Mouse (Mus musculus) liver, embryonic 14.5 days (tissue): ENCODE measurements at regions not wholly inside any gene's neighbourhood (a gene's known extent, or its start where the extent isn't known, plus 50 kb on each side); places are given as distances from the start of the nearest gene placed in this dataset.

Source experiments
- ATAC-seq: fragments of 200-750 bp; cut with Nextera tagmentation; 2 replicates; pipeline ENCODE4 v1.8.0; 2017; ENCODE audit warnings: moderate number of reproducible peaks, mild to moderate bottlenecking, moderate library complexity; ENCODE audit not compliant: insufficient read depth
- DNase-seq, 3 experiments: peaks; one replicate each; pipeline ENCODE4 v3.0.0-alpha.2; 2012 to 2013; ENCODE audit warnings: low read depth in 3 of 3, low spot score in 3 of 3
- H3K27ac ChIP-seq: fragments of 300-500 bp; sonication (generic); 2 replicates; pipeline ENCODE4 v1.5.1; 2014; ENCODE audit warnings: moderate library complexity, mild to moderate bottlenecking, control low read depth, inconsistent platforms
- H3K27me3 ChIP-seq: fragments of 300-500 bp; sonication (generic); 2 replicates; pipeline ENCODE4 v1.6.1; 2014; ENCODE audit warnings: mild to moderate bottlenecking, low read length, moderate library complexity; ENCODE audit not compliant: control insufficient read depth, insufficient read depth
- H3K36me3 ChIP-seq: fragments of 300-500 bp; sonication (generic); replicated peaks from 2 replicates; pipeline ENCODE4 v1.6.1; 2014; ENCODE audit warnings: low read depth; ENCODE audit not compliant: control insufficient read depth, insufficient read depth
- H3K4me1 ChIP-seq, 2 experiments: fragments of 200-500 bp in 1 of 2; fragments of 300-500 bp in 1 of 2; sonication (generic) in 1 of 2; replicated peaks; 2 replicates each; pipeline ENCODE4 v1.6.1; 2012 to 2014; ENCODE audit warnings: antibody characterized with exemption in 1 of 2, inconsistent platforms in 1 of 2, low read length in 1 of 2; ENCODE audit not compliant: control insufficient read depth in 2 of 2, insufficient read depth in 2 of 2
- H3K4me2 ChIP-seq: fragments of 300-500 bp; sonication (generic); 2 replicates; pipeline ENCODE4 v1.6.1; 2014; ENCODE audit warnings: low read depth, mild to moderate bottlenecking, control low read depth, moderate library complexity
- H3K4me3 ChIP-seq, 2 experiments: fragments of 200-500 bp in 1 of 2; fragments of 300-500 bp in 1 of 2; sonication (generic) in 1 of 2; 2 replicates each; pipeline ENCODE4 v1.5.1; 2012 to 2014; ENCODE audit warnings: low read depth in 2 of 2, low read length in 2 of 2, mild to moderate bottlenecking in 2 of 2, control low read depth in 1 of 2, inconsistent platforms in 1 of 2, moderate library complexity in 1 of 2; ENCODE audit not compliant: insufficient read depth in 1 of 2
- H3K9ac ChIP-seq: fragments of 300-500 bp; sonication (generic); replicated peaks from 2 replicates; pipeline ENCODE4 v1.6.1; 2014; ENCODE audit warnings: mild to moderate bottlenecking, control low read depth, moderate library complexity
- H3K9me3 ChIP-seq: fragments of 300-500 bp; sonication (generic); 2 replicates; pipeline ENCODE4 v1.6.1; 2016; ENCODE audit warnings: low read length, mixed read lengths; ENCODE audit not compliant: control insufficient read depth
- CTCF ChIP-seq: IDR thresholded peaks from 2 replicates; pipeline ENCODE4 v1.5.1; 2016; ENCODE audit warnings: antibody characterized with exemption, low read depth, control low read depth
- EP300 ChIP-seq: IDR thresholded peaks from 2 replicates; pipeline ENCODE4 v1.6.1; 2016; ENCODE audit warnings: antibody characterized with exemption, low read depth
- WGBS: fragments of 180-500 bp; shearing (Covaris S2); extraction: QIAGEN DNeasy Blood & Tissue Kit; methylation state at CpG from one replicate; pipeline ENCODE4 v1.1.7; 2014; ENCODE audit not compliant: insufficient replicate concordance; 5-methylcytosine and 5-hydroxymethylcytosine counted together

GRCm38 (mm10) chr3:149518928-149519574 is 528.7 kb upstream of the Adgrl2 start:
- Histone ChIP-seq H3K27me3 (peaks cover 6% of the 10 kb centered on the region), H3K4me2 (peak overlapping the region; percentile 24; the same call in 1 of the 2 replicates), H3K27ac (no peak overlapping the region), H3K9me3 (no peaks in the 10 kb centered on the region), H3K9ac (no peak overlapping the region), H3K4me1 (no peaks in the 10 kb centered on the region), H3K4me3 (no peak overlapping the region; a peak in 1 of 4 replicates), H3K36me3 (no peaks in the 10 kb centered on the region)
- no peak for DNase-seq
- TF ChIP-seq EP300 (no peak), CTCF (no peak)
- no peak for ATAC-seq
- WGBS: 11% methylated on average over 27 of the region's 27 CpGs

- DNase-seq (no peak), ATAC-seq (no peak)
- no peak for TF ChIP-seq CTCF
- TF ChIP-seq EP300: no peak
- WGBS: 78% methylated on average over 11 of the region's 11 CpGs
- no peak overlapping the region for H3K4me2 ChIP-seq
- no peak overlapping the region for H3K9ac ChIP-seq
- H3K36me3 ChIP-seq: no peaks in the 10 kb centered on the region
- H3K27me3 ChIP-seq: peaks cover 6% of the 10 kb centered on the region
- H3K9me3 ChIP-seq: no peaks in the 10 kb centered on the region
- no peak overlapping the region for H3K27ac ChIP-seq
- no peaks in the 10 kb centered on the region for H3K4me1 ChIP-seq
- no peak overlapping the region for H3K4me3 ChIP-seq
These were observed 527.2 kb upstream of the Adgrl2 start for GRCm38 (mm10) chr3:149517537-149517936.

- Histone ChIP-seq H3K4me3 (no peak overlapping the region), H3K36me3 (no peaks in the 10 kb centered on the region), H3K9me3 (no peaks in the 10 kb centered on the region), H3K4me2 (no peak overlapping the region), H3K9ac (no peak overlapping the region), H3K27me3 (no peaks in the 10 kb centered on the region), H3K27ac (no peak overlapping the region), H3K4me1 (no peaks in the 10 kb centered on the region)
- no peak for ATAC-seq
- DNase-seq: no peak
- TF ChIP-seq EP300 (no peak), CTCF (no peak)
- 68% methylated on average over 6 of the region's 6 CpGs for WGBS
These were observed 518.8 kb upstream of the Adgrl2 start for GRCm38 (mm10) chr3:149509178-149509577.

GRCm38 (mm10) chr3:149508671-149509070 is 518.3 kb upstream of the Adgrl2 start:
- no peak for DNase-seq
- WGBS: 82% methylated on average over 10 of the region's 10 CpGs
- no peaks in the 10 kb centered on the region for H3K4me1 ChIP-seq
- no peak for ATAC-seq
- H3K27ac ChIP-seq: no peak overlapping the region
- no peaks in the 10 kb centered on the region for H3K27me3 ChIP-seq
- no peaks in the 10 kb centered on the region for H3K9me3 ChIP-seq
- no peak overlapping the region for H3K4me3 ChIP-seq
- no peak overlapping the region for H3K9ac ChIP-seq
- TF ChIP-seq EP300 (no peak), CTCF (no peak)
- H3K4me2 ChIP-seq: no peak overlapping the region
- H3K36me3 ChIP-seq: no peaks in the 10 kb centered on the region

GRCm38 (mm10) chr3:149505692-149506091 is 515.3 kb upstream of the Adgrl2 start:
- no peak for TF ChIP-seq EP300
- no peak for TF ChIP-seq CTCF
- ATAC-seq (no peak), DNase-seq (no peak)
- H3K4me3 ChIP-seq: no peak overlapping the region
- no peaks in the 10 kb centered on the region for H3K4me1 ChIP-seq
- no peaks in the 10 kb centered on the region for H3K9me3 ChIP-seq
- no peaks in the 10 kb centered on the region for H3K36me3 ChIP-seq
- H3K27me3 ChIP-seq: no peaks in the 10 kb centered on the region
- H3K9ac ChIP-seq: no peak overlapping the region
- H3K4me2 ChIP-seq: no peak overlapping the region
- no peak overlapping the region for H3K27ac ChIP-seq
- 52% methylated on average over 9 of the region's 9 CpGs for WGBS
